Comparison of ENCODE assay signal across 8 mouse cellular contexts in the genomic region with DNA sequence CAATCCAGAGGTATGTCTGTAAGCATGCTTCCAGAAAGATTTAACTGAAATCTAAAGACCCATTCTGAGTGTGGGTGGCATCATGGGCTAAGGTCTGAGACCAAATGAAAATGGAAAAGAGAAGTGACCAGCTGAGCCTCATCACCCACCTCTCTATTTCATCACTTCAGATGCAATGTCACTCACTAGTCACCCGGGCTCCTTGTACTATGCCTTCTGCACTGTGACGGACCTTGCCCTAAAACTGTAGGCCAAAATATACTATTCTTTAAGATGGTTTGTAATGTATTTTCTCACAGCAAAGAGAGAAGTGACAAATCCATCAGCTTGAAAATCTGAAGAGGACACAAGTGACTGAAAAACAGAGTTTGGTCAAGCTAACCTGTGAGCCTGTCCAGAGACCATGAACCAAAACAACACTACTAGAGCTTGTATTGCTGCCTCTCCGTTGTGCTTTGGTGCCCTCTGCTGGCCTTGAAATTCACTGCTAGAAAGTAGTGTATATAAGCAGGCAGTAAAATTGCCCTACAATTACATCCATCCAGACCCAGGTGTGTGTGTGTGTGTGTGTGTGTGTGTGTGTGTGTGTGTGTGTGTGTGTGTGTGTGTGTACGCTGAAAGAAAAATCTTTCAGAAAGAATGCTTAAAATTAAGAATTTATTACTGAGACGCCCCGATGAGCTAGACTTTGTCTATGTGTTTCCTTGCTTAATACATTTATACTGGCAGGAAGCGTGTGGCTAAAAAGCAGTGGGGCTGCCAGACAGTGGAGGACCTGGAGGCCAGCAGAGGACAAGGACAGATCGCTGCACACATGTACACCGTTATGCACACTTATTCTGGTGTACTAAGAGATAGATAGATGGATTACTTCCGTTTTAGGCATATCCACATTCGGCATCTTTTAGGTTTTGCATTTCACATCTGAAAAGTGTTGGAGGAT. TPM values are rescaled to one million over a fixed set of nuclear protein-coding genes. Genes with fewer than 3 reads are reported as not detected.
A peak's percentile ranks its signal among the peaks of the same experiment; 100 is the strongest.
DNase-seq lines count a peak whose midpoint lies in the region; ATAC-seq and TF ChIP-seq lines count a peak whose summit lies in the region.

No protein-coding gene starts in this region.

- no peaks in the 10 kb centered on the region for H3K9me3 ChIP-seq in hindbrain, postnatal 0 days (ENCODE audit: low read length)

- H3K4me1 ChIP-seq in hindbrain, postnatal 0 days (ENCODE audit: insufficient read depth, low read length) = no peaks in the 10 kb centered on the region

- no peak overlapping the region for H3K4me2 ChIP-seq in hindbrain, postnatal 0 days (ENCODE audit: low read depth, low read length)

- no peaks in the 10 kb centered on the region for H3K36me3 ChIP-seq in hindbrain, postnatal 0 days (ENCODE audit: insufficient read depth, low read length)

- no peak overlapping the region for H3K4me3 ChIP-seq in hindbrain, postnatal 0 days (ENCODE audit: low read length)

- DNase-seq in ZHBTc4 (ENCODE audit: low read depth, low spot score) = peak; percentile 78
- DNase-seq in cerebellum, adult 9-11 months = peak; percentile 59
- peak; percentile 24 to 74 for DNase-seq in frontal cortex, postnatal 10 days (ENCODE audit: low spot score in 2 of 2)
- DNase-seq in hindbrain, postnatal 0 days (ENCODE audit: low spot score) = peak; percentile 91
- DNase-seq in layer of hippocampus, postnatal 36 days = peak; percentile 51 to 64
- DNase-seq in right cerebral cortex, postnatal 14 days = peak; percentile 92
- DNase-seq in yolk sac, embryonic 10.5 days (ENCODE audit: low spot score) = peak; percentile 63

- TF ChIP-seq CTCF in hindbrain, postnatal 0 days (IDR thresholded peaks at IDR 0.05; ENCODE audit: low read depth) = peak; percentile 93

- ATAC-seq in hindbrain, postnatal 0 days = peak; percentile 88
- ATAC-seq in megakaryocyte, adult 5-6 weeks (ENCODE audit: poor library complexity, severe bottlenecking) = peak; percentile 60

- no peak overlapping the region for H3K9ac ChIP-seq in hindbrain, postnatal 0 days (replicated peaks; ENCODE audit: low read length)

- 65% methylated on average over 11 of the region's 11 CpGs for WGBS in hindbrain, postnatal 0 days

- H3K27ac ChIP-seq in hindbrain, postnatal 0 days = no peak overlapping the region

- H3K27me3 ChIP-seq in hindbrain, postnatal 0 days (ENCODE audit: insufficient read depth, low read length) = no peaks in the 10 kb centered on the region

RNA-seq across cellular contexts. Expression of gene Slc22a22, which starts 31.1 kb away (rescaled TPM):
- not detected in 2 replicates for total RNA-seq in hindbrain, postnatal 0 days (2014; rRNA removed)
- 0.09 TPM in 1 of 2 replicates, not detected in the other for polyA plus RNA-seq in hindbrain, postnatal 0 days (2015; fragmentation: Nextera tagmentation; extraction: Ambion mirVana)
- not detected for total RNA-seq in layer of hippocampus, postnatal 36 days (2021)
- not detected in 2 replicates for total RNA-seq in megakaryocyte, adult 5-6 weeks (2015)
- total RNA-seq in megakaryocyte, adult 5-6 weeks (2017) = not detected in 2 replicates
